Mouse (Mus musculus): ENCODE data around the gene Kiss1. TPM values are rescaled to one million over a fixed set of nuclear protein-coding genes. Genes with fewer than 3 reads are reported as not detected.
"Not testable (repeated sequence)": the region's sequence is repeated elsewhere in the genome, so short reads cannot be mapped to it uniquely, and the experiment has no call there.

Kiss1 gene
- total RNA-seq, 1 experiment from 2014 or later, result not detected

- no peak for ATAC-seq (replicated peaks; ENCODE audit: insufficient number of reproducible peaks, low FRiP score, low TSS enrichment, poor library complexity, severe bottlenecking)
These were observed 7.3 kb upstream of the Kiss1 start for GRCm38 (mm10) chr1:133314364-133314763.

- no peak for ATAC-seq (replicated peaks; ENCODE audit: insufficient number of reproducible peaks, low FRiP score, low TSS enrichment, poor library complexity, severe bottlenecking)
These were observed 5.9 kb upstream of the Kiss1 start for GRCm38 (mm10) chr1:133315775-133316174.

GRCm38 (mm10) chr1:133316577-133316976 is 5.1 kb upstream of the Kiss1 start:
- ATAC-seq (replicated peaks; ENCODE audit: insufficient number of reproducible peaks, low FRiP score, low TSS enrichment, poor library complexity, severe bottlenecking), result no peak

- no peak for ATAC-seq (replicated peaks; ENCODE audit: insufficient number of reproducible peaks, low FRiP score, low TSS enrichment, poor library complexity, severe bottlenecking)
These were observed 4.5 kb upstream of the Kiss1 start for GRCm38 (mm10) chr1:133317149-133317548.

GRCm38 (mm10) chr1:133323333-133323732 is 1.7 kb downstream of the Kiss1 start:
- ATAC-seq (replicated peaks; ENCODE audit: insufficient number of reproducible peaks, low FRiP score, low TSS enrichment, poor library complexity, severe bottlenecking), result no peak

- ATAC-seq (replicated peaks; ENCODE audit: insufficient number of reproducible peaks, low FRiP score, low TSS enrichment, poor library complexity, severe bottlenecking), result no peak
These were observed 4.3 kb downstream of the Kiss1 start for GRCm38 (mm10) chr1:133325951-133326350.

- no peak for ATAC-seq (replicated peaks; ENCODE audit: insufficient number of reproducible peaks, low FRiP score, low TSS enrichment, poor library complexity, severe bottlenecking)
These were observed 5.4 kb downstream of the Kiss1 start for GRCm38 (mm10) chr1:133327094-133327493.

GRCm38 (mm10) chr1:133328299-133328795 is 6.7 kb downstream of the Kiss1 start:
- ATAC-seq (replicated peaks; ENCODE audit: insufficient number of reproducible peaks, low FRiP score, low TSS enrichment, poor library complexity, severe bottlenecking), result no peak

GRCm38 (mm10) chr1:133328896-133329637 is 7.4 kb downstream of the Kiss1 start:
- ATAC-seq (replicated peaks; ENCODE audit: insufficient number of reproducible peaks, low FRiP score, low TSS enrichment, poor library complexity, severe bottlenecking), result no peak

GRCm38 (mm10) chr1:133329638-133329964 is 7.9 kb downstream of the Kiss1 start:
- ATAC-seq (replicated peaks; ENCODE audit: insufficient number of reproducible peaks, low FRiP score, low TSS enrichment, poor library complexity, severe bottlenecking), result no peak

- no peak for ATAC-seq (replicated peaks; ENCODE audit: insufficient number of reproducible peaks, low FRiP score, low TSS enrichment, poor library complexity, severe bottlenecking)
These were observed 9.5 kb downstream of the Kiss1 start for GRCm38 (mm10) chr1:133331142-133331541.

- no peak for ATAC-seq (replicated peaks; ENCODE audit: insufficient number of reproducible peaks, low FRiP score, low TSS enrichment, poor library complexity, severe bottlenecking)
These were observed 11.2 kb downstream of the Kiss1 start for GRCm38 (mm10) chr1:133332656-133333430.

GRCm38 (mm10) chr1:133333937-133334336 is 12.3 kb downstream of the Kiss1 start:
- ATAC-seq (replicated peaks; ENCODE audit: insufficient number of reproducible peaks, low FRiP score, low TSS enrichment, poor library complexity, severe bottlenecking), result no peak

- ATAC-seq (replicated peaks; ENCODE audit: insufficient number of reproducible peaks, low FRiP score, low TSS enrichment, poor library complexity, severe bottlenecking), result not testable (repeated sequence)
These were observed 18.7 kb downstream of the Kiss1 start for GRCm38 (mm10) chr1:133340403-133340802.

- no peak for ATAC-seq (replicated peaks; ENCODE audit: insufficient number of reproducible peaks, low FRiP score, low TSS enrichment, poor library complexity, severe bottlenecking)
These were observed 22.7 kb downstream of the Kiss1 start for GRCm38 (mm10) chr1:133344357-133344756.

GRCm38 (mm10) chr1:133346531-133346930 is 24.9 kb downstream of the Kiss1 start:
- no peak for ATAC-seq (replicated peaks; ENCODE audit: insufficient number of reproducible peaks, low FRiP score, low TSS enrichment, poor library complexity, severe bottlenecking)

GRCm38 (mm10) chr1:133347226-133347625 is 25.6 kb downstream of the Kiss1 start:
- ATAC-seq (replicated peaks; ENCODE audit: insufficient number of reproducible peaks, low FRiP score, low TSS enrichment, poor library complexity, severe bottlenecking), result no peak

GRCm38 (mm10) chr1:133347693-133348520 is 26.2 kb downstream of the Kiss1 start:
- peak; percentile 13; the same call in 1 of the 2 replicates for ATAC-seq (replicated peaks; ENCODE audit: insufficient number of reproducible peaks, low FRiP score, low TSS enrichment, poor library complexity, severe bottlenecking)

- ATAC-seq (replicated peaks; ENCODE audit: insufficient number of reproducible peaks, low FRiP score, low TSS enrichment, poor library complexity, severe bottlenecking), result no peak
These were observed 28.5 kb downstream of the Kiss1 start, which contains the start of gene Ren1 for GRCm38 (mm10) chr1:133350210-133350609. TSS of gene Ren1 (plus strand) at chr1:133350510.
